Mouse (Mus musculus): ENCODE data around the gene Gal3st2. TPM values are rescaled to one million over a fixed set of nuclear protein-coding genes. Genes with fewer than 3 reads are reported as not detected.

Gene Gal3st2
- 23.0 TPM for polyA plus RNA-seq (2014; fragmentation: Illumina TruSeq; extraction: RNeasy Lipid Tissue Mini Kit (QIAGEN cat#74804); ENCODE audit: low read depth, low replicate concordance)

GRCm38 (mm10) chr1:93861048-93861447 is at the start of gene Gal3st2:
Gene Gal3st2 (plus strand): TSS chr1:93861306.

GRCm38 (mm10) chr1:93824609-93825008 is 36.5 kb upstream of the Gal3st2 start, which contains the start of gene D2hgdh:
Gene D2hgdh (plus strand): TSS chr1:93824909.

GRCm38 (mm10) chr1:93918011-93918410 is 56.9 kb downstream of the Gal3st2 start, which contains the start of gene Gal3st2b:
Gene Gal3st2b (plus strand): TSS chr1:93918311.

Other genes with a start within 250 kb of the Gal3st2 start
- gene Stk25, start 202.6 kb upstream of the Gal3st2 start, polyA plus RNA-seq (2014; fragmentation: Illumina TruSeq; extraction: RNeasy Lipid Tissue Mini Kit (QIAGEN cat#74804); ENCODE audit: low read depth, low replicate concordance), result 59.6 TPM
- gene Bok, start 175.6 kb upstream of the Gal3st2 start, polyA plus RNA-seq (2014; fragmentation: Illumina TruSeq; extraction: RNeasy Lipid Tissue Mini Kit (QIAGEN cat#74804); ENCODE audit: low read depth, low replicate concordance), result 0.69 TPM
- 46.1 TPM for gene Atg4b, start 109.8 kb upstream of the Gal3st2 start, polyA plus RNA-seq (2014; fragmentation: Illumina TruSeq; extraction: RNeasy Lipid Tissue Mini Kit (QIAGEN cat#74804); ENCODE audit: low read depth, low replicate concordance)
- gene Thap4, start 106.4 kb upstream of the Gal3st2 start, polyA plus RNA-seq (2014; fragmentation: Illumina TruSeq; extraction: RNeasy Lipid Tissue Mini Kit (QIAGEN cat#74804); ENCODE audit: low read depth, low replicate concordance), result 24.9 TPM
- gene Dtymk, start 59.4 kb upstream of the Gal3st2 start, polyA plus RNA-seq (2014; fragmentation: Illumina TruSeq; extraction: RNeasy Lipid Tissue Mini Kit (QIAGEN cat#74804); ENCODE audit: low read depth, low replicate concordance), result 42.2 TPM
- gene Ing5, start 57.3 kb upstream of the Gal3st2 start, polyA plus RNA-seq (2014; fragmentation: Illumina TruSeq; extraction: RNeasy Lipid Tissue Mini Kit (QIAGEN cat#74804); ENCODE audit: low read depth, low replicate concordance), result 11.8 TPM
- gene D2hgdh, start 36.4 kb upstream of the Gal3st2 start, polyA plus RNA-seq (2014; fragmentation: Illumina TruSeq; extraction: RNeasy Lipid Tissue Mini Kit (QIAGEN cat#74804); ENCODE audit: low read depth, low replicate concordance), result 16.9 TPM
- gene Gal3st2b, start 57.0 kb downstream of the Gal3st2 start, polyA plus RNA-seq (2014; fragmentation: Illumina TruSeq; extraction: RNeasy Lipid Tissue Mini Kit (QIAGEN cat#74804); ENCODE audit: low read depth, low replicate concordance), result 23.6 TPM
- 36.1 TPM for gene Gal3st2c, start 129.2 kb downstream of the Gal3st2 start, polyA plus RNA-seq (2014; fragmentation: Illumina TruSeq; extraction: RNeasy Lipid Tissue Mini Kit (QIAGEN cat#74804); ENCODE audit: low read depth, low replicate concordance)
- 0.09 TPM for gene Neu4, start 159.1 kb downstream of the Gal3st2 start, polyA plus RNA-seq (2014; fragmentation: Illumina TruSeq; extraction: RNeasy Lipid Tissue Mini Kit (QIAGEN cat#74804); ENCODE audit: low read depth, low replicate concordance)
- gene Pdcd1, start 191.2 kb downstream of the Gal3st2 start, polyA plus RNA-seq (2014; fragmentation: Illumina TruSeq; extraction: RNeasy Lipid Tissue Mini Kit (QIAGEN cat#74804); ENCODE audit: low read depth, low replicate concordance), result not detected